Mouse (Mus musculus) kidney, embryonic 14.5 days (tissue): ENCODE data around the gene Opcml. TPM values are rescaled to one million over a fixed set of nuclear protein-coding genes. Genes with fewer than 3 reads are reported as not detected.
A peak's percentile ranks its signal among the peaks of the same experiment; 100 is the strongest.

ENCODE experiments used
- ATAC-seq: fragments of 200-750 bp; cut with Nextera tagmentation; 2 replicates; pipeline ENCODE4 v1.8.0; 2017; ENCODE audit warnings: moderate number of reproducible peaks, mild to moderate bottlenecking, moderate TSS enrichment, moderate library complexity; ENCODE audit not compliant: low FRiP score, low TSS enrichment
- H3K27ac ChIP-seq: fragments of 300-500 bp; sonication (generic); 2 replicates; pipeline ENCODE4 v1.5.1; 2014; ENCODE audit warnings: low read depth, mild to moderate bottlenecking, low read length, moderate library complexity, mixed read lengths
- H3K27me3 ChIP-seq: fragments of 300-500 bp; sonication (generic); 2 replicates; pipeline ENCODE4 v1.6.1; 2014; ENCODE audit warnings: mild to moderate bottlenecking, low read length; ENCODE audit not compliant: control insufficient read depth, insufficient read depth
- H3K36me3 ChIP-seq: fragments of 300-500 bp; sonication (generic); 2 replicates; pipeline ENCODE4 v1.6.1; 2014; ENCODE audit warnings: low read length, mixed read lengths; ENCODE audit not compliant: control insufficient read depth, insufficient read depth
- H3K4me1 ChIP-seq: fragments of 300-500 bp; sonication (generic); 2 replicates; pipeline ENCODE4 v1.6.1; 2014; ENCODE audit warnings: low read length, mixed read lengths; ENCODE audit not compliant: control insufficient read depth, insufficient read depth
- H3K4me2 ChIP-seq: fragments of 300-500 bp; sonication (generic); replicated peaks from 2 replicates; pipeline ENCODE4 v1.6.1; 2014; ENCODE audit warnings: low read depth, mild to moderate bottlenecking, low read length
- H3K4me3 ChIP-seq: fragments of 300-500 bp; sonication (generic); 2 replicates; pipeline ENCODE4 v1.5.1; 2014; ENCODE audit warnings: mild to moderate bottlenecking, low read length
- H3K9ac ChIP-seq: fragments of 300-500 bp; sonication (generic); 2 replicates; pipeline ENCODE4 v1.6.1; 2014; ENCODE audit warnings: low read depth, mild to moderate bottlenecking, low read length, moderate library complexity
- H3K9me3 ChIP-seq: fragments of 300-500 bp; sonication (generic); 2 replicates; pipeline ENCODE4 v1.6.1; 2016; ENCODE audit warnings: low read length; ENCODE audit not compliant: control insufficient read depth
- WGBS: fragments of 180-500 bp; shearing (Covaris S2); extraction: QIAGEN DNeasy Blood & Tissue Kit; methylation state at CpG from one replicate; pipeline ENCODE4 v1.1.7; 2014; 5-methylcytosine and 5-hydroxymethylcytosine counted together
- polyA plus RNA-seq: library from polyadenylated mRNA; unstranded; fragments of >200 nt; fragmentation: Nextera tagmentation; extraction: Ambion mirVana; gene quantifications from 2 replicates; pipeline ENCODE4 v1.2.1, GENCODE M21; 2014

The Opcml gene
- polyA plus RNA-seq, 1 experiment from 2014 or later: 1.9 TPM

DNA sequence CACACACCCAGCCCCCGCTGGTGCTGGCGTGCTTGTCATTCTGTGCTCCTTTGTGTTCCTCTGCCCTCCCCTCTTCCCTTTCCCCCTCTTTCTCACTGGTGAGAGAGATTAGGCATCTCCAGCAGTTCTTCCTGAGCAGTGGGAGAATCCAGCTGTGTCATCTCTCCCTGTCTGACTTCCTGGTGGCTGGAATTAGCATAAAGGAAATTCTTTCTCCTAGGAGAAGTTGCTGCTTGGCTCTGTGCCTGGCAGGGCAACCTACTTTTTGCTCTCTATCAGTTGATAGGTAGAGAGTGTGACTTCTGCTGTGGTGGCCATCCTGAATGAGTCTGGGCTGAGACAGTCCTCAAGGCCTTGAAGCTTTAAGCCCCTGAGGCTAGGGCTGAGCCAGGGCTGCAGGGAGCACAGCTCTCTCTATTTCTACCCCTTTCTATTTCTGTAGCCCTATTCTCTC lies 293.7 kb downstream of the Opcml start:
- WGBS: 28% methylated on average over 2 of the region's 2 CpGs
- ATAC-seq: peak; percentile 70; the same call in 1 of the 2 replicates
- H3K4me1 ChIP-seq: 0 out of 2 replicates have a peak, but pooled peaks cover 5% of the 10 kb centered on the region
- no peaks in the 10 kb centered on the region for H3K36me3 ChIP-seq
- no peak overlapping the region for H3K4me3 ChIP-seq
- no peak overlapping the region for H3K27ac ChIP-seq
- H3K4me2 ChIP-seq: no peak overlapping the region
- H3K27me3 ChIP-seq: no peaks in the 10 kb centered on the region
- H3K9me3 ChIP-seq: no peaks in the 10 kb centered on the region
- H3K9ac ChIP-seq: no peak overlapping the region

DNA sequence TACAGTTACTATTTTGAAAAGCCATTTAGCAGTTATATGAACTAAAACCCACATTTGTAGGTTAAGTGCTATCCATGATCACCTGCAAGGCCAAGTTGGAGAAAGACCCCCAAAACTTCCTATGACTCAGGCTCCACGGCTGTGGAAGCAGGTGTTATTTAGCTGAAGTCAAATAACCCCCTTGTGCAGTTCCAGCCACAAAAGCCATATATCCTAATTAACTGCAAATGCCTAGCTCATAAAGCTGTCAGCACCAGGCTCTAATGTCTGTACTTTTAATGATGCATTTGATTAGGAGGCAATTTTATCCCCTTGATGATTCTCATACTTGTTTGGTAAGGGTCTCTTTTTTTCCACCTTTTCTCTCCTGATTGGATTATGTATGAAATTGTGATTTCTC lies 300.8 kb downstream of the Opcml start:
- Histone ChIP-seq H3K4me2 (no peak overlapping the region), H3K36me3 (no peaks in the 10 kb centered on the region), H3K27ac (no peak overlapping the region), H3K4me1 (0 out of 2 replicates have a peak, but pooled peaks cover 4% of the 10 kb centered on the region), H3K9me3 (no peaks in the 10 kb centered on the region), H3K27me3 (peaks cover 19% of the 10 kb centered on the region), H3K9ac (no peak overlapping the region), H3K4me3 (no peak overlapping the region)
- peak; percentile 71; the same call in 1 of the 2 replicates for ATAC-seq
- WGBS: 17% methylated on average over 1 of the region's 1 CpGs

DNA sequence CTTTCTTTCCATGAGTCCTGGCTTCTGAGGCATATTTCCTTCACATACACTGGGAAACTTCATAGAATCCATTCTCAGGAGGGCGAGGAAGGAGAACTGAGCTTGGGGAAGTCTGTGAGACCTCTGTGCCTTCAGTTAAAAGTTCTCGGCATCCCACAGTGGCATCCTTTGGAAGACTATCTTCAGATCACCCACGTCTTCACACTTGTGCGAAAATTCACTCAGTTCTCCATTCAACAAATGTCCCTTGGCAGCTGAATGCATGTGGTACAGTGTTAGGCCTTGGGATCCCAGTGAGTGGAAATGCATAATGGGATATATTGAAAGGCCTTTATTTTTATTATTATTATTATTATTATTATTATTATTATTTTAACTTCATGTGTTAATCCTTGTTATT lies 304.1 kb downstream of the Opcml start:
- H3K4me2 ChIP-seq: no peak overlapping the region
- no peak for ATAC-seq
- no peak overlapping the region for H3K4me3 ChIP-seq
- H3K36me3 ChIP-seq: no peaks in the 10 kb centered on the region
- no peak overlapping the region for H3K27ac ChIP-seq
- no peaks in the 10 kb centered on the region for H3K9me3 ChIP-seq
- H3K9ac ChIP-seq: no peak overlapping the region
- WGBS: 91% methylated on average over 4 of the region's 4 CpGs
- H3K27me3 ChIP-seq: peaks cover 19% of the 10 kb centered on the region
- 0 out of 2 replicates have a peak, but pooled peaks cover 4% of the 10 kb centered on the region for H3K4me1 ChIP-seq

DNA sequence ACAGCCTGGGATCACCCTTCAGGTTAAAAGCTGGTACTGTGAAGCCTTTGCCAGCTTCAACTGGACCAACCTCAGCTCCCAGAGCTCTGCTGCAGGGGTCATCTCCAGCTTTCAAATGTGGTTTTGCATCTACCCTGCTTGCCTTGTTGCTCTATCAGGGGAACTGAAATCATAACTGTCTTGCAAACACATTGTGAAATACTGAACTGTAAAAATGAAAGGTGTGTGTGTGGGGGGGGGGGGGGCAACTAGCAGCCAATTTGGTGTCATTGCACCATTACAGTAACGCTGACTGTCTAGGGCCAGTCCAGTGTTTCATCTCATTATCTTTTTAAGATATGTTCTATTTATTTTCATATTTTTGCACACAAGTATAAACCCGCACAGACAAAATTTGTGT lies 305.6 kb downstream of the Opcml start:
- Histone ChIP-seq H3K36me3 (no peaks in the 10 kb centered on the region), H3K4me1 (no peaks in the 10 kb centered on the region), H3K27me3 (peaks cover 16% of the 10 kb centered on the region), H3K9me3 (no peaks in the 10 kb centered on the region), H3K9ac (no peak overlapping the region), H3K4me3 (no peak overlapping the region), H3K27ac (no peak overlapping the region), H3K4me2 (no peak overlapping the region)
- no peak for ATAC-seq
- 93% methylated on average over 2 of the region's 2 CpGs for WGBS

DNA sequence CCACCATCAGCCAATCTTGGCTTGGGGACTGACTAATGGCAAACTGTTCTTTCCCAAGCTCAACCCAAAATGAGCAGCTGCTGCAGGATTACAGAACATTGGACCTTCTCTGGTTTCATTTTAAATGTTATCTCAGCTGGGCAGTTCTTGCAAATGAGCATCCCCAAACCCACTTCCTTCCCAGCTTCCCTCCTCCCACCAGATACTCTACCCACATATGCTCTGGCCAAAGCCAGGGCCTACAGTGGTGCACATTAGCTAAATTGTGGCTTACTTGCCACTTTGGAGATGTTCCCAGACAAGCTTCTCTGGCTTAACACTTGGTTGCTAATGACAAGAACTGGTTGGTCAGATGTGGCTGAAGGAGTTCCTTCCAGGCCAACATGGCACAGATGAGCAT lies 311.4 kb downstream of the Opcml start:
- H3K27me3 ChIP-seq: no peaks in the 10 kb centered on the region
- no peak for ATAC-seq

DNA sequence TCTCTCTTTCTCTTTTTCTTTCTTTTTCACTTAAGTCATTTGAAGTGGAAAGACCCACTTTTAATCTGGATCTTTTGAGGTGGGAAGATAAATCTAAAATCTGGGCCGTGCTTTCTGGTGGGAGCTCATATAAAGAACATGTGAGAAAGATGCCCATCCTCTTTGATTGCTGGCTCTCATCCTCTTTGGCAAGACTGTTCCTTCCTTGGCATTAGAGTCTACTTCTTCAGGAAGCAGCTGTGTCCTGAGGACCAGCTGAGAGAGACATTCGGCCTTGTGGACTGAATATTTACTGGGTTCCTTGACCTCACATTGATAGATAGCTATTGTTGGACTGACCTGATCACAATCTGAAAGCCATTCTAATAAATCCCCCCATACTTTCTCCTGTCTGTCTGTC lies 331.3 kb downstream of the Opcml start:
- Histone ChIP-seq H3K36me3 (no peaks in the 10 kb centered on the region), H3K4me1 (no peaks in the 10 kb centered on the region), H3K4me2 (no peak overlapping the region), H3K9me3 (no peaks in the 10 kb centered on the region), H3K4me3 (no peak overlapping the region), H3K27me3 (no peaks in the 10 kb centered on the region), H3K27ac (no peak overlapping the region), H3K9ac (no peak overlapping the region)
- 78% methylated on average over 2 of the region's 2 CpGs for WGBS
- ATAC-seq: no peak

More for the DNA sequence above, 311.4 kb downstream of the Opcml start:
- Histone ChIP-seq H3K4me3 (no peak overlapping the region), H3K4me2 (no peak overlapping the region), H3K27ac (no peak overlapping the region), H3K9ac (no peak overlapping the region), H3K4me1 (no peaks in the 10 kb centered on the region), H3K36me3 (no peaks in the 10 kb centered on the region), H3K9me3 (no peaks in the 10 kb centered on the region)

DNA sequence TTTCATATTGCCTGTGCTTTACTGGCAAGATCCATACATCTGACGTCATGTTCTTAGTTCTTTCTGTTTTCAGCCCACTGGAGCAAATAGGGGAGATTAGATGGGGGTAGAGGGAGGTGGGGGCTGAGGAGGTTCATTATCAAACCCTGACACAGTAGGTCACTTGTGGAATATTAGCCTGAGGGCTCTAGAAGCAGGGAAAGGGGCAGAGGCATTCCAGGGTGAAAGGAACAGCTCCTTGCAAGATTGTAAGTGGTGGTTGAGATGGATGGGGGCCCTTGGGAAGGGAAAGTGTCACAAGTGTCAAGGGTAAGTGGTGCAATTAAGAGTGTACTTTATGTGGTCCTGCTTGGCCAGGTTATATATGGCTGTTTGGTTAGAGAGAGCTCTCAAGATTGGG lies 338.2 kb downstream of the Opcml start:
- H3K4me3 ChIP-seq: no peak overlapping the region
- H3K4me2 ChIP-seq: no peak overlapping the region
- H3K27ac ChIP-seq: no peak overlapping the region
- no peaks in the 10 kb centered on the region for H3K4me1 ChIP-seq
- WGBS: 50% methylated on average over 1 of the region's 1 CpGs
- no peak for ATAC-seq
- H3K9ac ChIP-seq: no peak overlapping the region
- H3K9me3 ChIP-seq: no peaks in the 10 kb centered on the region
- H3K27me3 ChIP-seq: no peaks in the 10 kb centered on the region
- no peaks in the 10 kb centered on the region for H3K36me3 ChIP-seq

DNA sequence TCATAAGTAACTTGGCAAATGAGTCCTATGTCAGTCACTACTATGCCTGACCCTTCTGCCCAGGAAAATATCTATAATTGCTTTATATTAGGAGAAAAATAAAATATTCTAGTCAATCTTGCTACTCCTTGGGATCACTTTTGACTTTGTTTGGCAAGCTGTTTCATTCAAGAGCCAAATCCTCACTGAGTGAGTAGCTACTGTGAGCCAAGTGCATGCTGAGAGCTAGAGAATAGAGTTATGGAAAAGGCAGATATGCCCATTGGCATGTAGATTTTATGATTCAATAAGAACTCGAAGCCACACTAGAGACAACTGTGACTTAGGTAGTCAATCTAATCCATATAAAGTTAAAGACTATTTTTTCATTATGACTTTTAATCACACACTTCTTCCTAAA lies 340.9 kb downstream of the Opcml start:
- H3K36me3 ChIP-seq: no peaks in the 10 kb centered on the region
- no peak overlapping the region for H3K4me3 ChIP-seq
- no peaks in the 10 kb centered on the region for H3K27me3 ChIP-seq
- H3K4me1 ChIP-seq: no peaks in the 10 kb centered on the region
- no peaks in the 10 kb centered on the region for H3K9me3 ChIP-seq
- H3K9ac ChIP-seq: no peak overlapping the region
- ATAC-seq: no peak
- WGBS: 80% methylated on average over 1 of the region's 1 CpGs
- no peak overlapping the region for H3K27ac ChIP-seq
- no peak overlapping the region for H3K4me2 ChIP-seq

DNA sequence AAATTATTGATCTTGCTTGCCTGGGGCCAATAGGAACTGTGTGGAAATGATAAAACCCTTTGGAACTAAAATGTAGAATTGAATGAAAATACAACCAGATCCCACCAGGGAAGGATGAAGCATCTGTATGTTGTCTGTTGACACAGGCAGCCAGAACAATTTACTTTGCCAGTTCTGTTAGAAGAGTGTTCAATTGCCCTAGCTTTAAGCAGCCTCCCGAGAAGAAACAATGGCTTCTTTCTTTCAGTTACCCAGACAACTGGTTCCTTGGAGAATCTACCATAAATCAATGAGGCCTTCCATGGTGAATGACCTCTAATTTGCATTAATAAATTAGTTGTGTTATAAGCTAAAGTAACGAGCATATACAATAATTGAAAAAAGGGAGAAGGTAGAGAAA lies 346.0 kb downstream of the Opcml start:
- ATAC-seq: no peak
- no peaks in the 10 kb centered on the region for H3K9me3 ChIP-seq
- H3K36me3 ChIP-seq: no peaks in the 10 kb centered on the region
- no peaks in the 10 kb centered on the region for H3K27me3 ChIP-seq
- 26% methylated on average over 2 of the region's 2 CpGs for whole genome bisulfite sequencing
- H3K9ac ChIP-seq: no peak overlapping the region
- no peak overlapping the region for H3K4me2 ChIP-seq
- H3K4me3 ChIP-seq: no peak overlapping the region
- H3K4me1 ChIP-seq: no peaks in the 10 kb centered on the region
- no peak overlapping the region for H3K27ac ChIP-seq
